Mouse (Mus musculus): ENCODE data around the gene Clec16a. TPM values are rescaled to one million over a fixed set of nuclear protein-coding genes. Genes with fewer than 3 reads are reported as not detected.

Gene Clec16a
- polyA plus RNA-seq, 1 experiment from 2014 or later = 32.5 TPM

DNA sequence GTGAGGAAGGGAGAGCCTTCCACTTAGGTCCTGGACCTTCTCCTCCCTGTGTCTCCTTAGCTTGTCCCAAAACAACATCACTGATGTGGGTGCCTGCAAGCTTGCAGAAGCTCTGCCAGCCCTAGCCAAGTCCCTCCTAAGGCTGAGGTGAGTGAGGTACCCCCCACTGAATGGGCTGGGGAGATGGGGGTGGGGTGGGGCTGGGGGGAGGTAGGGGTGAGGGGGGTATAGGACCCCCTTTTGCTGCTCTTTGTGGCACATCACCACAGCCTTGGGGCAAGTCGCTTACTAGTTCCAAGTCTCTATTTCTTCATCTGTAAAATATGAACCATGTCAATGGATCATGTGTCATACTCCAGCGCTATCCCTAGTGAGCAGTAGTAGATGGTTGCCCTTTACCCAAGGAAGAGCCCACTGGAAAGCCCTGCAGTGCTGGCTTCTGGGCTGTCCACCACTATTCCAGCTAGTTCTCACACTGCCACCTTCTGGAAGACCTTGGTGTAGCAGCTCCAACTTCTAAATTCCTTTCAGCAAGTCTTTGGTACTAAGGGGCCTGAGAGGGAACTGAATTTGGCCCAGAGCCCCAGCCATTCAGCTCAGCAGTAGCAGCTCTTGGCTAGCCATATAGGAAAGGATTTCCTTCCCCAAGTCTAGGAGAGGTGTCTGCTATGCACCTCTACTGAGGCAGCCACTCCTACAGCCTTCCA, 24.1 kb upstream of the Clec16a start:
- WGBS = 46% methylated on average over 2 of the region's 2 CpGs
- H3K9me3 ChIP-seq (replicated peaks; ENCODE audit: low read length) = no peaks in the 10 kb centered on the region
- peak; percentile 84 for TF ChIP-seq CTCF (IDR thresholded peaks at IDR 0.05; ENCODE audit: low read depth)
- H3K27me3 ChIP-seq (ENCODE audit: insufficient read depth, low read length) = no peaks in the 10 kb centered on the region
- H3K4me2 ChIP-seq (ENCODE audit: low read length) = no peak overlapping the region
- no peak overlapping the region for H3K4me3 ChIP-seq (replicated peaks; ENCODE audit: low read depth, low read length)
- ATAC-seq (replicated peaks; ENCODE audit: low FRiP score, low read depth) (peak; percentile 79), DNase-seq (ENCODE audit: low spot score) (peak; percentile 89)
- H3K27ac ChIP-seq = no peak overlapping the region
- no peaks in the 10 kb centered on the region for H3K4me1 ChIP-seq (replicated peaks; ENCODE audit: insufficient read depth, low read length)
- H3K9ac ChIP-seq (ENCODE audit: low read depth, low read length) = no peak overlapping the region
- H3K36me3 ChIP-seq (ENCODE audit: insufficient read depth, low read length) = no peaks in the 10 kb centered on the region

DNA sequence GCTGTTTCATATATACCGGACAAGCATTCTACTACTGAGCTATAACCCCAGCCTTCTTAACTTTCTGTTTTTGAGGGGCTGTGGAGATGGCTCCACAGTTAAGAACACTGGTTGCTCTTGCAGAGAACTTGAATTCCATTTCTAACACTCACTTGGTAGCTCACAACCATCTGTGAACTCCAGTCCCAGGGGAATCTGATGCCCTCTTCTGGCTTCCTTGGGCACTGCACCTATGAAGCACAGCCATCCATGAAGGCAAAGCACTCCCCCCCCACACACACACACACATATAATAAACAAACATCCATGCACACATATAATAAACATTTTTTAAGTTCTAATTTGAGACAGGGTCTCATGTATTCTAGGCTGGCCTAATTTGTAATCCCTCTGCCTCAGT, 22.3 kb upstream of the Clec16a start:
- Histone ChIP-seq H3K4me1 (replicated peaks; ENCODE audit: insufficient read depth, low read length) (no peaks in the 10 kb centered on the region), H3K4me2 (ENCODE audit: low read length) (no peak overlapping the region), H3K27me3 (ENCODE audit: insufficient read depth, low read length) (no peaks in the 10 kb centered on the region), H3K36me3 (ENCODE audit: insufficient read depth, low read length) (no peaks in the 10 kb centered on the region), H3K9ac (ENCODE audit: low read depth, low read length) (no peak overlapping the region), H3K9me3 (replicated peaks; ENCODE audit: low read length) (no peaks in the 10 kb centered on the region), H3K4me3 (replicated peaks; ENCODE audit: low read depth, low read length) (no peak overlapping the region), H3K27ac (no peak overlapping the region)
- DNase-seq (ENCODE audit: low spot score) = peak; percentile 67
- WGBS = 76% methylated on average over 1 of the region's 1 CpGs
- ATAC-seq (replicated peaks; ENCODE audit: low FRiP score, low read depth) = no peak
- TF ChIP-seq CTCF (IDR thresholded peaks at IDR 0.05; ENCODE audit: low read depth) = peak; percentile 81

DNA sequence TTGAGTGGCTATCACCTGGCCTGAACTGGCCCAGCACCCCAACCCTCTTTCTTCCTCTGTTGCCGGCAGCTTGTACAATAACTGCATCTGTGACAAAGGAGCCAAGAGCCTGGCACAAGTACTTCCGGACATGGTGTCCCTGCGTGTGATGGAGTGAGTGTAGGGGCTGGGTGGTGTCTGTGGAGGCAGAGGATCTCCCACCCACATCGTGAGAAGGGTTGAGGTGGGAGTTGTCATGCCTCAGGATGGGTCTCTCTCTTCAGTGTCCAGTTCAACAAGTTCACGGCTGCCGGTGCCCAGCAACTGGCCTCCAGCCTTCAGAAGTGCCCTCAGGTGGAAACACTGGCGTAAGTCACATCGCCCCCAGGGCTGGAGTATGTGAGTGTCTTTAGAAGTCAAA, 21.5 kb upstream of the Clec16a start:
- WGBS = 82% methylated on average over 8 of the region's 8 CpGs
- Histone ChIP-seq H3K4me1 (replicated peaks; ENCODE audit: insufficient read depth, low read length) (no peaks in the 10 kb centered on the region), H3K9me3 (replicated peaks; ENCODE audit: low read length) (no peaks in the 10 kb centered on the region), H3K36me3 (ENCODE audit: insufficient read depth, low read length) (no peaks in the 10 kb centered on the region), H3K27me3 (ENCODE audit: insufficient read depth, low read length) (no peaks in the 10 kb centered on the region), H3K4me2 (ENCODE audit: low read length) (no peak overlapping the region), H3K9ac (ENCODE audit: low read depth, low read length) (no peak overlapping the region), H3K4me3 (replicated peaks; ENCODE audit: low read depth, low read length) (no peak overlapping the region), H3K27ac (no peak overlapping the region)
- no peak for ATAC-seq (replicated peaks; ENCODE audit: low FRiP score, low read depth)
- no peak for DNase-seq (ENCODE audit: low spot score)
- TF ChIP-seq CTCF (IDR thresholded peaks at IDR 0.05; ENCODE audit: low read depth) = no peak

GRCm38 (mm10) chr16:10524866-10525609, 20.1 kb upstream of the Clec16a start:
- H3K36me3 ChIP-seq (ENCODE audit: insufficient read depth, low read length) = no peaks in the 10 kb centered on the region
- H3K4me3 ChIP-seq (replicated peaks; ENCODE audit: low read depth, low read length) = no peak overlapping the region
- no peak for TF ChIP-seq CTCF (IDR thresholded peaks at IDR 0.05; ENCODE audit: low read depth)
- no peaks in the 10 kb centered on the region for H3K9me3 ChIP-seq (replicated peaks; ENCODE audit: low read length)
- H3K4me1 ChIP-seq (replicated peaks; ENCODE audit: insufficient read depth, low read length) = no peaks in the 10 kb centered on the region
- H3K9ac ChIP-seq (ENCODE audit: low read depth, low read length) = no peak overlapping the region
- no peak overlapping the region for H3K27ac ChIP-seq
- H3K27me3 ChIP-seq (ENCODE audit: insufficient read depth, low read length) = no peaks in the 10 kb centered on the region
- no peak overlapping the region for H3K4me2 ChIP-seq (ENCODE audit: low read length)
- ATAC-seq (replicated peaks; ENCODE audit: low FRiP score, low read depth) = no peak
- no peak for DNase-seq (ENCODE audit: low spot score)
- 78% methylated on average over 4 of the region's 4 CpGs for WGBS

- DNase-seq (ENCODE audit: low spot score) (no peak), ATAC-seq (replicated peaks; ENCODE audit: low FRiP score, low read depth) (no peak)
- Histone ChIP-seq H3K4me3 (replicated peaks; ENCODE audit: low read depth, low read length) (no peak overlapping the region), H3K9me3 (replicated peaks; ENCODE audit: low read length) (no peaks in the 10 kb centered on the region), H3K27me3 (ENCODE audit: insufficient read depth, low read length) (no peaks in the 10 kb centered on the region), H3K27ac (no peak overlapping the region), H3K4me1 (replicated peaks; ENCODE audit: insufficient read depth, low read length) (no peaks in the 10 kb centered on the region), H3K36me3 (ENCODE audit: insufficient read depth, low read length) (0 out of 2 replicates have a peak, but pooled peaks cover 4% of the 10 kb centered on the region), H3K4me2 (ENCODE audit: low read length) (no peak overlapping the region), H3K9ac (ENCODE audit: low read depth, low read length) (no peak overlapping the region)
- TF ChIP-seq CTCF (IDR thresholded peaks at IDR 0.05; ENCODE audit: low read depth) = no peak
- 57% methylated on average over 2 of the region's 2 CpGs for WGBS
Measured at GRCm38 (mm10) chr16:10525610-10525980, 19.5 kb upstream of the Clec16a start.

- no peak for DNase-seq (ENCODE audit: low spot score)
- TF ChIP-seq CTCF (IDR thresholded peaks at IDR 0.05; ENCODE audit: low read depth) = peak; percentile 16; the same call in 1 of the 2 replicates
- 0 out of 2 replicates have a peak, but pooled peaks cover 7% of the 10 kb centered on the region for H3K36me3 ChIP-seq (ENCODE audit: insufficient read depth, low read length)
- no peaks in the 10 kb centered on the region for H3K27me3 ChIP-seq (ENCODE audit: insufficient read depth, low read length)
- no peak overlapping the region for H3K27ac ChIP-seq
- H3K9me3 ChIP-seq (replicated peaks; ENCODE audit: low read length) = no peaks in the 10 kb centered on the region
- H3K9ac ChIP-seq (ENCODE audit: low read depth, low read length) = no peak overlapping the region
- ATAC-seq (replicated peaks; ENCODE audit: low FRiP score, low read depth) = no peak; the same call in 1 of the 2 replicates
- WGBS = 81% methylated on average over 6 of the region's 6 CpGs
- H3K4me3 ChIP-seq (replicated peaks; ENCODE audit: low read depth, low read length) = no peak overlapping the region
- no peaks in the 10 kb centered on the region for H3K4me1 ChIP-seq (replicated peaks; ENCODE audit: insufficient read depth, low read length)
- H3K4me2 ChIP-seq (ENCODE audit: low read length) = no peak overlapping the region
Measured at GRCm38 (mm10) chr16:10527046-10527644, 18.0 kb upstream of the Clec16a start.

All from kidney, postnatal 0 days (tissue).